Mouse (Mus musculus) olfactory bulb, adult 2 months (tissue): Measurements from ENCODE around the gene Mfng. TPM values are rescaled to one million over a fixed set of nuclear protein-coding genes. Genes with fewer than 3 reads are reported as not detected.

Experiments
- H3K27ac ChIP-seq: fragments of 200-500 bp; 2 replicates; pipeline ENCODE4 v1.5.1; 2012; ENCODE audit warnings: low read depth, low read length; ENCODE audit not compliant: insufficient read depth
- H3K4me1 ChIP-seq: fragments of 200-500 bp; 2 replicates; pipeline ENCODE4 v1.6.1; 2012; ENCODE audit warnings: low read length; ENCODE audit not compliant: control insufficient read depth, insufficient read depth
- H3K4me3 ChIP-seq: fragments of 200-500 bp; 2 replicates; pipeline ENCODE4 v1.5.1; 2012; ENCODE audit warnings: mild to moderate bottlenecking, low read depth, low read length, moderate library complexity; ENCODE audit not compliant: insufficient read depth
- CTCF ChIP-seq: fragments of 200-500 bp; IDR thresholded peaks from 2 replicates; pipeline ENCODE4 v1.5.1; 2012; ENCODE audit warnings: low read depth, mild to moderate bottlenecking, low read length, moderate library complexity; ENCODE audit not compliant: insufficient read depth
- POLR2A ChIP-seq: fragments of 200-500 bp; IDR thresholded peaks from 2 replicates; pipeline ENCODE4 v1.6.1; 2012; ENCODE audit warnings: mild to moderate bottlenecking, low read depth, low read length, moderate library complexity; ENCODE audit not compliant: insufficient read depth
- WGBS: fragments of 180-500 bp; shearing (Covaris S2); methylation state at CpG from one replicate; pipeline ENCODE4 v1.1.7; 2018; 5-methylcytosine and 5-hydroxymethylcytosine counted together
- polyA plus RNA-seq: library from polyadenylated mRNA; stranded (reverse); fragments of >200 nt; gene quantifications from 2 replicates; pipeline ENCODE4 v1.2.4, GENCODE M21; 2012; ENCODE audit warnings: low replicate concordance; ENCODE audit not compliant: missing spikeins, insufficient read depth, insufficient read length

Gene Mfng
- polyA plus RNA-seq, 1 experiment = not detected

GRCm38 (mm10) chr15:78796196-78797059 lies 23.2 kb upstream of the Mfng start:
- Histone ChIP-seq H3K27ac (no peak overlapping the region), H3K4me3 (no peak overlapping the region), H3K4me1 (peaks cover 18% of the 10 kb centered on the region)
- TF ChIP-seq CTCF (no peak), POLR2A (no peak)
- WGBS = 59% methylated on average over 25 of the region's 25 CpGs

DNA sequence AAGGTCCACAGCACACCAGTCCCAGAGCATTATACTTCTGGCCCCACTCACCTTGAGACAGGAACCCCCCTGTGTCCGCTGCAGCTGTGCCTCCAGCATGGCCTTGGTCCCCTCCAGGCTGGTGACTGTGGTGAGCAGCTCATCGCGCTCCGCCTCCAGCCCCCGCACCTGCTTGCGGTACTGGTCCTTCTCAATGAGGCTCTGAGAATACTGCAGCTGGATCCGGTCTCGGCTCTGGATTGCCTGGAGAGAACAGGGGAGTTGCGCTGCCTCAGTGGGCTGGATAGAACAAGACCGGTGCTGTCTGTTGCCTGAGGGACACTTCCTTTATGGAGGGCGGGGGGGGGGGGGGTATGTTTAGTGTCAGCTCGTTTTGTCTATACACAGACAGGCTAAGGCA lies 17.7 kb upstream of the Mfng start:
- Histone ChIP-seq H3K27ac (no peak overlapping the region), H3K4me3 (no peak overlapping the region), H3K4me1 (peaks cover 8% of the 10 kb centered on the region)
- no peak for TF ChIP-seq POLR2A
- TF ChIP-seq CTCF = no peak
- WGBS = 67% methylated on average over 12 of the region's 12 CpGs

DNA sequence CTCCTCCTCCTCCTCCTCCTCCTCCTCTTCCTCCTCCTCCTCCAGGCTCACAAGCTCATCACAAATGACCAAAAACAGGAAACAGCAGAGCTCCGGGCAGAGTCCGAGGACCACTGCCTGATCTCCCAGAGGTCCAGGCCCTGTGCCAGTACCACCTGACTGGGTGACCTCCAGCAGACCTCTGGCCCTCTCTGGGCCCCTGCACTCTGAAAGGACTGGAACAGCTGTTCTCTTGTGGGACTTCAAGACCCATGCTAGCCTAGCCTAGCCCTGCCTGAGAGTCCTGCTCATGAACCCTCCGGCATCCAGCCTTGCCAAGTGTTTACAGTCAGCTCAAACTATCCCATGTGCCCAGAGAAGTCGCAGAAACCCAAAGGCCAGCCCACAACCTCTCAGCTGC lies 17.2 kb upstream of the Mfng start:
- Histone ChIP-seq H3K4me3 (no peak overlapping the region), H3K4me1 (peaks cover 11% of the 10 kb centered on the region), H3K27ac (no peak overlapping the region)
- no peak for TF ChIP-seq POLR2A
- TF ChIP-seq CTCF = no peak
- 70% methylated on average over 4 of the region's 4 CpGs for WGBS

DNA sequence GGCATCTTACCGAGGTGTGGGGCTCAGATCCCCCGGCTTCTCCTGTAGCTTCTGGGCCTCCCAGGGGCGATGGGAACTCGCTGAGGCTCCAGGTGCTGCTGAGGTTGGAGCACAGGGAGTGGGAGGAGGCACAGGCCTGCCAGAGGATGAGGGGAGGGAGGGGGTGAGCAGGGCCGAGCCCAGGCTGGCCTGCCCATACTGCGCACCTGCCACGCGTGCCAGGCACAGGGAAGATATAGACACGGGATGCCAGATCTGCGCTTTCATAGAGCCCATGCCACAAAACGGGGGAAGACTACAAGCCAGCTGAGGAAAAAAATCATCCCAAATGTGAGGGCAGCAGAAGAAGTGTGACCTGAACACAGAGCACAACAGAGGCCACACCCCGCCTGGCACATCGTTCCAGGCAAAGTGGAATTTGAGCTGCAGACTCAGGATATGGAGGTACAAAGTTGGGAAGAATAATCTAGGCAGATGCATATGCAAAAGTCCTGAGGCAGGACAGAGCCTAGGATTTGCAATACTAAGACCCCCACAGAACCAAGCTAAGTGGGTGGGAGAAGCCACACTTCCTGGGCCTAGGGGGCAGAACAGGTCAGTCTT lies 16.5 kb upstream of the Mfng start:
- Histone ChIP-seq H3K27ac (no peak overlapping the region), H3K4me1 (peaks cover 11% of the 10 kb centered on the region), H3K4me3 (no peak overlapping the region)
- WGBS = 90% methylated on average over 13 of the region's 13 CpGs
- TF ChIP-seq CTCF = no peak
- TF ChIP-seq POLR2A = no peak

DNA sequence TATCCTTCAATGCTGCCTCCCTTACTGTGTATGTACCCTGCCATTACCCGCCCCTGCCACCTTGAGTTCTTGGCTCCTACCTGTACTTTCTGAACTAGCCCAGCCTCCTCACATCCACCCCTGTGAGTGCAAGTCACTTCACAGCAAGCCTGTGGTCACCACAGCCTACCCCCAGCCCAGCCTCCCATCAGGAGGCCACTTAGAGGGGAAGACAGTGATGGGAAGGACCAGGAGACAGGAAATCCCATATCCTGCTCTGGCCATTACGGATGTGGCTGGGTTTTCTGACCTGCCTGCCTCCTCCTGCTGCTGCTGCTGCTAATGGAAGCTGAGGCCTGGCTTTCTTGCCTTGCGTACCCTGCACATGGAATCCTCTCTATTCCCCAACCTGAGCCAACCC lies 14.8 kb upstream of the Mfng start:
- 95% methylated on average over 3 of the region's 3 CpGs for WGBS

DNA sequence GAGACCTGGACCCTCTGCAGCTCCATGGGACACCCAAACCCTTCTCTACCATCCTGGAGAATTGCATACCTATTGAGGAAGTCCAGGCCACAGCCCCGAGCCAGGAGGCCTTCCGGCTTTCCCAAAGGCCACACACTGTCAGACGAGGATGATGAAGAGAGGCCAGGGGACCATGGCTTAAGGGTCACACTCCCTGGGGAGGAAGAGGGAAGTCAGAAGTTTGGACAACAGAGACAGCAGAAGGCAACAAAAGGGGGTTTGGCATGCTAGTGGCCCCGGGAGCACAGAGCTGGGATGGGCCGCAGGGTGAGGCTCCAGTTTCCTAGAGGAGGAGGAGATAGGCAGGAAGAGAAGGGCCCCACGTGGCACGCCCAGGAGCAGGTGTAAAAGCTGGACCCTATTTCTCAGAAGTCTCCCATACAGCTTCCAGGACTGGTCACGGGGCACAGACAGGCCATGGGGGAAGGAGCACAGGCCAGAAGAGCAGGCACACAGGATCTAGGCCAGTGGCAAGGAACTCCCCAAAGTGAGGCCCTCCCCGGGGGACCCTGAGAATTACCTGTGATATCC lies 14.1 kb upstream of the Mfng start:
- no peak overlapping the region for H3K27ac ChIP-seq
- WGBS = 91% methylated on average over 9 of the region's 9 CpGs
- no peak for TF ChIP-seq CTCF
- no peak for TF ChIP-seq POLR2A

More for the DNA sequence above, 14.8 kb upstream of the Mfng start:
- TF ChIP-seq POLR2A = no peak
- no peak for TF ChIP-seq CTCF
- no peak overlapping the region for H3K4me3 ChIP-seq
- H3K27ac ChIP-seq = no peak overlapping the region
- peaks cover 11% of the 10 kb centered on the region for H3K4me1 ChIP-seq

GRCm38 (mm10) chr15:78786411-78786818 lies 13.1 kb upstream of the Mfng start:
- 82% methylated on average over 9 of the region's 9 CpGs for WGBS
- Histone ChIP-seq H3K4me3 (no peak overlapping the region), H3K4me1 (peaks cover 20% of the 10 kb centered on the region), H3K27ac (no peak overlapping the region)
- TF ChIP-seq CTCF (no peak), POLR2A (no peak)

More for the DNA sequence above, 14.1 kb upstream of the Mfng start:
- H3K4me3 ChIP-seq = no peak overlapping the region
- H3K4me1 ChIP-seq = peaks cover 11% of the 10 kb centered on the region

GRCm38 (mm10) chr15:78785961-78786360 lies 12.7 kb upstream of the Mfng start:
- Histone ChIP-seq H3K4me1 (peaks cover 21% of the 10 kb centered on the region), H3K27ac (no peak overlapping the region), H3K4me3 (no peak overlapping the region)
- TF ChIP-seq CTCF (no peak), POLR2A (no peak)
- WGBS = 57% methylated on average over 7 of the region's 7 CpGs

DNA sequence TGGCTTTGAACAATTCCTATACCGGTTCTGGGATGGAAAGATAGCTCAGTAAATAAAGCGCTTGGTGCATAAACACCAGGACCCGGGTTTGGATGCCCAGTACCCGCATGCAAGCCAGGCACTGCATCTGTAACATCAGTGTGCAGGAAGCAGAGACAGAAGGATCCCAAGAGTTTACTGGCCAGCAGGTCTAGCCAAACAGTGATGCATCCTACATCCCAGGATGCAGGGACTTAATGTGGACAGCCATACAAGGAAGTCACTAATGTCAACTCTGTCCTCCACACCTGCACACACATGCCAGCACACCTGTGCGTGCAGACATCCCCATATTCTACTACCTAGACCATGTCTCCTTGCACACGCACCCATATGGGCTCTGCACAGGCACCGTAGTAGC lies 12.0 kb upstream of the Mfng start:
- TF ChIP-seq POLR2A (no peak), CTCF (no peak)
- Histone ChIP-seq H3K4me3 (no peak overlapping the region), H3K4me1 (peaks cover 14% of the 10 kb centered on the region), H3K27ac (no peak overlapping the region)
- 92% methylated on average over 7 of the region's 7 CpGs for WGBS
